Mouse (Mus musculus) MEL (cell line): Measurements from ENCODE around the gene Col13a1. TPM values are rescaled to one million over a fixed set of nuclear protein-coding genes. Genes with fewer than 3 reads are reported as not detected.
A peak's percentile ranks its signal among the peaks of the same experiment; 100 is the strongest.

Experiments
- DNase-seq: peaks from one replicate; pipeline ENCODE4 v3.0.0; 2011; ENCODE audit warnings: low read depth, low spot score
- H3K27ac ChIP-seq: 2 replicates; pipeline ENCODE4 v1.5.1; 2012; ENCODE audit warnings: low read depth, mild to moderate bottlenecking, control low read depth, low read length, moderate library complexity; ENCODE audit not compliant: control insufficient read depth
- H3K27me3 ChIP-seq, 2 experiments: fragments of 150-350 bp in 1 of 2; sonication (generic) in 1 of 2; 2 replicates each; pipeline ENCODE4 v1.6.1; 2012; ENCODE audit warnings: low read length in 2 of 2, mild to moderate bottlenecking in 2 of 2, improper control_type of control experiment in 1 of 2, moderate library complexity in 1 of 2; ENCODE audit not compliant: insufficient read depth in 2 of 2, control insufficient read depth in 1 of 2
- H3K36me3 ChIP-seq, 2 experiments: 2 replicates each; pipeline ENCODE4 v1.6.1; 2012 to 2014; ENCODE audit warnings: low read length in 2 of 2, improper control_type of control experiment in 1 of 2, inconsistent platforms in 1 of 2, mild to moderate bottlenecking in 1 of 2; ENCODE audit not compliant: insufficient read depth in 2 of 2, control insufficient read depth in 1 of 2
- H3K4me1 ChIP-seq, 2 experiments: fragments of 150-350 bp in 1 of 2; sonication (generic) in 1 of 2; 2 replicates each; pipeline ENCODE4 v1.6.1; 2012; ENCODE audit warnings: low read length in 2 of 2, improper control_type of control experiment in 1 of 2, mild to moderate bottlenecking in 1 of 2; ENCODE audit not compliant: insufficient read depth in 2 of 2, control insufficient read depth in 1 of 2
- H3K4me3 ChIP-seq, 2 experiments: fragments of 150-350 bp in 1 of 2; sonication (generic) in 1 of 2; 2 replicates each; pipeline ENCODE4 v1.5.1; 2012; ENCODE audit warnings: low read depth in 2 of 2, low read length in 2 of 2, mild to moderate bottlenecking in 2 of 2, moderate library complexity in 2 of 2, control low read depth in 1 of 2, improper control_type of control experiment in 1 of 2; ENCODE audit not compliant: control insufficient read depth in 1 of 2, insufficient read depth in 1 of 2
- H3K79me2 ChIP-seq: 2 replicates; pipeline ENCODE4 v1.6.1; 2012; ENCODE audit warnings: mild to moderate bottlenecking, low read length, moderate library complexity; ENCODE audit not compliant: control insufficient read depth, poor library complexity, insufficient read depth
- H3K9ac ChIP-seq: 2 replicates; pipeline ENCODE4 v1.6.1; 2012; ENCODE audit warnings: low read depth, mild to moderate bottlenecking, control low read depth, low read length, moderate library complexity; ENCODE audit not compliant: control insufficient read depth, poor library complexity, severe bottlenecking
- H3K9me3 ChIP-seq: fragments of 150-350 bp; sonication (generic); replicated peaks from 2 replicates; pipeline ENCODE4 v1.6.1; 2012; ENCODE audit warnings: mild to moderate bottlenecking, low read length, improper control_type of control experiment, moderate library complexity; ENCODE audit not compliant: insufficient read depth
- BHLHE40 ChIP-seq: IDR thresholded peaks from 2 replicates; pipeline ENCODE4 v1.6.1; 2012; ENCODE audit warnings: low read depth, mild to moderate bottlenecking, inconsistent platforms, low read length, improper control_type of control experiment, borderline replicate concordance
- CHD1 ChIP-seq: IDR thresholded peaks from 2 replicates; pipeline ENCODE4 v1.6.1; 2012; ENCODE audit warnings: low read depth, mild to moderate bottlenecking, inconsistent platforms, low read length, improper control_type of control experiment
- CHD2 ChIP-seq: IDR thresholded peaks from 2 replicates; pipeline ENCODE4 v1.6.1; 2011; ENCODE audit warnings: low read length, improper control_type of control experiment
- CTCF ChIP-seq, 3 experiments: IDR thresholded peaks in 2 of 3; conservative IDR thresholded peaks in 1 of 3; 2 replicates each; pipeline ENCODE4 v1.5.1; 2011 to 2012; ENCODE audit warnings: low read length in 3 of 3, low read depth in 2 of 3, mild to moderate bottlenecking in 2 of 3, improper control_type of control experiment in 1 of 3, inconsistent platforms in 1 of 3, mixed read lengths in 1 of 3, moderate library complexity in 1 of 3; ENCODE audit not compliant: control insufficient read depth in 1 of 3, insufficient read depth in 1 of 3, poor library complexity in 1 of 3, severe bottlenecking in 1 of 3
- E2F4 ChIP-seq: IDR thresholded peaks from 2 replicates; pipeline ENCODE4 v1.6.1; 2011; ENCODE audit warnings: low read depth, low read length, improper control_type of control experiment, borderline replicate concordance
- ELF1 ChIP-seq: IDR thresholded peaks from 2 replicates; pipeline ENCODE4 v1.6.1; 2014; ENCODE audit warnings: low read depth, mild to moderate bottlenecking, inconsistent platforms, low read length, improper control_type of control experiment, moderate library complexity
- ETS1 ChIP-seq: IDR thresholded peaks from 2 replicates; pipeline ENCODE4 v1.6.1; 2012; ENCODE audit warnings: low read depth, mild to moderate bottlenecking, inconsistent platforms, low read length, improper control_type of control experiment, moderate library complexity
- GABPA ChIP-seq: IDR thresholded peaks from 2 replicates; pipeline ENCODE4 v1.6.1; 2012; ENCODE audit warnings: low read depth, mild to moderate bottlenecking, inconsistent platforms, low read length, improper control_type of control experiment, moderate library complexity
- GATA1 ChIP-seq: IDR thresholded peaks from 2 replicates; pipeline ENCODE4 v1.6.1; 2011; ENCODE audit warnings: low read depth, low read length, improper control_type of control experiment
- HCFC1 ChIP-seq: IDR thresholded peaks from 2 replicates; pipeline ENCODE4 v1.6.1; 2012; ENCODE audit warnings: low read depth, mild to moderate bottlenecking, inconsistent platforms, low read length, improper control_type of control experiment, moderate library complexity
- JUND ChIP-seq: IDR thresholded peaks from 2 replicates; pipeline ENCODE4 v1.6.1; 2011; ENCODE audit warnings: low read depth, mild to moderate bottlenecking, improper control_type of control experiment, low read length
- MAFK ChIP-seq: IDR thresholded peaks from 2 replicates; pipeline ENCODE4 v1.6.1; 2011; ENCODE audit warnings: low read depth, mild to moderate bottlenecking, low read length, improper control_type of control experiment, borderline replicate concordance
- MAZ ChIP-seq: IDR thresholded peaks from 2 replicates; pipeline ENCODE4 v1.6.1; 2012; ENCODE audit warnings: low read depth, mild to moderate bottlenecking, inconsistent platforms, low read length, improper control_type of control experiment
- MYB ChIP-seq: IDR thresholded peaks from 2 replicates; pipeline ENCODE4 v1.6.1; 2011; ENCODE audit warnings: mild to moderate bottlenecking, low read depth, low read length, improper control_type of control experiment
- NELFE ChIP-seq: IDR thresholded peaks from 2 replicates; pipeline ENCODE4 v1.6.1; 2011; ENCODE audit warnings: low read depth, low read length, improper control_type of control experiment
- POLR2A ChIP-seq, 2 experiments: IDR thresholded peaks; 2 replicates each; pipeline ENCODE4 v1.6.1; 2011 to 2012; ENCODE audit warnings: low read length in 2 of 2, mild to moderate bottlenecking in 2 of 2, control low read depth in 1 of 2, improper control_type of control experiment in 1 of 2, low read depth in 1 of 2, moderate library complexity in 1 of 2; ENCODE audit not compliant: control insufficient read depth in 1 of 2, insufficient read depth in 1 of 2, poor library complexity in 1 of 2
- POLR2AphosphoS2 ChIP-seq: IDR thresholded peaks from 2 replicates; pipeline ENCODE4 v1.6.1; 2011; ENCODE audit warnings: low read length, improper control_type of control experiment
- POLR2AphosphoS5 ChIP-seq: IDR thresholded peaks from 2 replicates; pipeline ENCODE4 v1.6.1; 2012; ENCODE audit warnings: low read depth, borderline replicate concordance, mild to moderate bottlenecking, inconsistent platforms, low read length, moderate library complexity, mixed read lengths
- RCOR1 ChIP-seq: IDR thresholded peaks from 2 replicates; pipeline ENCODE4 v1.6.1; 2012; ENCODE audit warnings: low read depth, mild to moderate bottlenecking, inconsistent platforms, low read length, improper control_type of control experiment
- SIN3A ChIP-seq: IDR thresholded peaks from 2 replicates; pipeline ENCODE4 v1.6.1; 2012; ENCODE audit warnings: low read length, improper control_type of control experiment, inconsistent platforms
- SMC3 ChIP-seq: IDR thresholded peaks from 2 replicates; pipeline ENCODE4 v1.6.1; 2011; ENCODE audit warnings: low read depth, low read length, improper control_type of control experiment
- TCF12 ChIP-seq: IDR thresholded peaks from 2 replicates; pipeline ENCODE4 v1.6.1; 2014; ENCODE audit warnings: low read depth, mild to moderate bottlenecking, inconsistent platforms, low read length, improper control_type of control experiment, moderate library complexity
- UBTF ChIP-seq: IDR thresholded peaks from 2 replicates; pipeline ENCODE4 v1.6.1; 2012; ENCODE audit warnings: low read depth, mild to moderate bottlenecking, inconsistent platforms, low read length, improper control_type of control experiment, moderate library complexity, borderline replicate concordance; ENCODE audit not compliant: insufficient read depth
- USF1 ChIP-seq: IDR thresholded peaks from 2 replicates; pipeline ENCODE4 v1.6.1; 2014; ENCODE audit warnings: low read depth, mild to moderate bottlenecking, inconsistent platforms, low read length, improper control_type of control experiment, moderate library complexity
- ZC3H11A ChIP-seq: IDR thresholded peaks from 2 replicates; pipeline ENCODE4 v1.6.1; 2012; ENCODE audit warnings: low read depth, mild to moderate bottlenecking, inconsistent platforms, low read length, improper control_type of control experiment
- ZKSCAN1 ChIP-seq: IDR thresholded peaks from 2 replicates; pipeline ENCODE4 v1.6.1; 2012; ENCODE audit warnings: low read depth, mild to moderate bottlenecking, inconsistent platforms, low read length, improper control_type of control experiment, moderate library complexity
- ZMIZ1 ChIP-seq: IDR thresholded peaks from 2 replicates; pipeline ENCODE4 v1.6.1; 2012; ENCODE audit warnings: low read depth, mild to moderate bottlenecking, inconsistent platforms, low read length, improper control_type of control experiment, moderate library complexity
- ZNF384 ChIP-seq: IDR thresholded peaks from 2 replicates; pipeline ENCODE4 v1.6.1; 2012; ENCODE audit warnings: low read depth, mild to moderate bottlenecking, inconsistent platforms, low read length, improper control_type of control experiment
- polyA plus RNA-seq, 2 experiments: library from polyadenylated mRNA; stranded (reverse) in 1 of 2; unstranded in 1 of 2; fragments of >175 nt in 1 of 2; fragments of >200 nt in 1 of 2; gene quantifications; 2 replicates each; pipeline versions ENCODE4 v1.2.1 to v1.2.4; 2012; ENCODE audit warnings: low replicate concordance in 2 of 2, low read depth in 1 of 2; ENCODE audit not compliant: insufficient read length in 2 of 2, insufficient read depth in 1 of 2, missing spikeins in 1 of 2
- total RNA-seq: library from RNA; depleted of rRNA; stranded (reverse); fragments of 300-350 nt; gene quantifications from 2 replicates; pipeline ENCODE4 v1.2.3, GENCODE M21; 2012

The Col13a1 gene
- total and polyA plus RNA-seq, 3 experiments = not detected

- H3K27me3 ChIP-seq = no peaks in the 10 kb centered on the region
- no peak for DNase-seq
- TF ChIP-seq SIN3A = no peak
- H3K27ac ChIP-seq = no peak overlapping the region
- H3K79me2 ChIP-seq = no peaks in the 10 kb centered on the region
- H3K36me3 ChIP-seq = no peaks in the 10 kb centered on the region
- H3K4me3 ChIP-seq = no peak overlapping the region
- H3K4me1 ChIP-seq = no peaks in the 10 kb centered on the region
- H3K9me3 ChIP-seq = no peaks in the 10 kb centered on the region
- no peak overlapping the region for H3K9ac ChIP-seq
Measured at GRCm38 (mm10) chr10:61842261-61842660, 136.6 kb downstream of the Col13a1 start.

- H3K4me1 ChIP-seq = no peaks in the 10 kb centered on the region
- H3K27ac ChIP-seq = no peak overlapping the region
- peaks cover 0 to 4% of the 10 kb centered on the region in 2 experiments; a peak in 1 of 4 replicates for H3K27me3 ChIP-seq
- H3K9ac ChIP-seq = no peak overlapping the region
- H3K9me3 ChIP-seq = no peaks in the 10 kb centered on the region
- no peak overlapping the region for H3K4me3 ChIP-seq
- H3K79me2 ChIP-seq = no peaks in the 10 kb centered on the region
- no peak for DNase-seq
- H3K36me3 ChIP-seq = no peaks in the 10 kb centered on the region
- TF ChIP-seq NELFE (no peak), GATA1 (no peak), E2F4 (no peak), USF1 (no peak), POLR2AphosphoS5 (no peak), TCF12 (no peak), POLR2A (IDR thresholded peaks at IDR 0.05; ENCODE audit: control insufficient read depth in 1 of 2, insufficient read depth in 1 of 2, low read depth in 1 of 2, low read length in 2 of 2, poor library complexity in 1 of 2) (no peak), BHLHE40 (no peak), MAFK (no peak), ELF1 (no peak), HCFC1 (no peak), CHD1 (no peak), ZKSCAN1 (no peak), CHD2 (no peak), UBTF (no peak), SMC3 (no peak)
Measured at GRCm38 (mm10) chr10:61839326-61839725, 139.6 kb downstream of the Col13a1 start.

DNA sequence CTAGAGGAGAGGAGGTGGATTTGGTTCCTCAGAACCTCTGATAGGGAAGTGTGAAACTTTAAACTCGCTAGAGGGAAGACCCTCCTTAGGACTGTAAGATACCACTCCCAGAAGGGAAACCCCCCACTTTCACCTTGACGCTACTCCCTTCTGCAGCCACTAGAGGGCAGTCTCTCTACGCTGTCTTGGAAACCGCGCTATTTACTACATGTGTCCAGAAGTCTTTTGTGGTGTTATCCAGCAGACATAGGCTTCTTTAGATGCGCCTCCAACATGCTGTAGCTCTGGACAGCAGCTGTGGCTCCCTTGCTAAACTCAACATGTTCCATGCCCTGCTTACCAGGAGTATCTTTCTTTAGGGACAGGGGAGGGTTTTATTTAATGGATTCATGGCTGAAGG is 140.1 kb downstream of the Col13a1 start:
- no peaks in the 10 kb centered on the region for H3K36me3 ChIP-seq
- peaks cover 0 to 4% of the 10 kb centered on the region in 2 experiments; a peak in 1 of 4 replicates for H3K27me3 ChIP-seq
- H3K4me1 ChIP-seq = no peaks in the 10 kb centered on the region
- H3K27ac ChIP-seq = no peak overlapping the region
- no peak overlapping the region for H3K9ac ChIP-seq
- DNase-seq = peak; percentile 40
- H3K79me2 ChIP-seq = no peaks in the 10 kb centered on the region
- H3K9me3 ChIP-seq = no peaks in the 10 kb centered on the region
- H3K4me3 ChIP-seq = no peak overlapping the region
- TF ChIP-seq ETS1 (no peak), SMC3 (peak; percentile 60), ZC3H11A (peak; percentile 46), MYB (no peak), HCFC1 (no peak), ZMIZ1 (no peak), NELFE (no peak), JUND (no peak), GATA1 (no peak), POLR2AphosphoS2 (no peak), GABPA (no peak), MAZ (no peak), CTCF (IDR thresholded peaks at IDR 0.05 in 2 of 3, conservative IDR thresholded peaks at IDR 0.05 in 1 of 3; ENCODE audit: control insufficient read depth in 1 of 3, insufficient read depth in 1 of 3, low read depth in 2 of 3, low read length in 3 of 3, poor library complexity in 1 of 3, severe bottlenecking in 1 of 3) (peak; percentile 78 to 89 (median 85)), E2F4 (no peak), ZKSCAN1 (no peak), BHLHE40 (no peak), ZNF384 (no peak), RCOR1 (no peak)
